Mouse (Mus musculus): ENCODE measurements around the gene Gm21818. TPM values are rescaled to one million over a fixed set of nuclear protein-coding genes. Genes with fewer than 3 reads are reported as not detected.
"Not testable (repeated sequence)": the region's sequence is repeated elsewhere in the genome, so short reads cannot be mapped to it uniquely, and the experiment has no call there.

Gene Gm21818
- not detected in 2 replicates for polyA plus RNA-seq (2014; fragmentation: Nextera tagmentation; extraction: Ambion mirVana)

DNA sequence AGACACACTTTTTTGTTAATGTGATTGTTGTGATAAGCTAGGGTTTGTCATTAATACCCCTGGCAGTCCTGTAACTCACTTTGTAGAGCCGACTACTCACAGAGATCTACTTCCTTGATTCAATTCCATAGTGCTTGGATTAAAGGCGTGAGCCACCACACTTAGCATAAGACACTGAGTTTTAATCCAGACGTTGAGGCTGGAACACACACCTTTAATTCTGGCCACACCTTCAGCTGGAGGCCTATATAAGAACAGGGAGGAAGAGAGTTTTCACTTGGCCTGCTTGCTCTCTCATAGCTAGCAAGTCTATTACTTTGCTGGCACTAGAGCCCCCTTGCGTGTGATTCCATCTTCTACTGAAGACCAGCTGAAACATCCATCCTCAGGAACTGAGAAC lies at the start of gene Gm21818:
Gene Gm21818 (plus strand): TSS at position 301 of the 400 bp plus-strand sequence.
- ATAC-seq (ENCODE audit: insufficient read depth, low FRiP score, low TSS enrichment) = not testable (repeated sequence)
- WGBS = 79% methylated on average over 4 of the region's 4 CpGs

DNA sequence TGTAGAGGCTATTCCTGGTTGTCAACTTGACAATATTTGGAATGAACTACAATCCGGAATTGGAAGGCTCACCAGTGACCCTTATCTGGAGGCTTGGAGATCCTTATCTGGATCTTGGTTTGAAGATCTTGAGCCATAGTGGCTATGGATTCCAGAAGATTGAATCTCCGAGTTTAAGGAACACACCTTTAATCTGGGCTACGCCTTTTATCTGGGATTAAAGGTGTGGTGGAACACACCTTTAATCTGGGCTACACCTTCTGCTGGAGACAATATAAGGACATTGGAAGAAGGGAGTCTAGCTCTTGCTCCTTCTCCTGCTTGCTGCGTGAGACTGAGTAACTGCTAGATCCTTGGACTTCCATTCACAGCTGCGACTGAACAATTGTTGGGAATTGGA lies 32.3 kb upstream of the Gm21818 start, which contains the start of gene Gm20767:
Gene Gm20767 (plus strand): TSS at position 301 of the 400 bp plus-strand sequence.
- H3K9ac ChIP-seq (ENCODE audit: low read length); DNase-seq (ENCODE audit: low spot score); H3K4me3 ChIP-seq (ENCODE audit: low read depth, low read length); H3K27me3 ChIP-seq (ENCODE audit: control insufficient read depth, insufficient read depth, low read length); H3K4me1 ChIP-seq (ENCODE audit: control insufficient read depth, insufficient read depth, low read length); ATAC-seq (ENCODE audit: insufficient read depth, low FRiP score, low TSS enrichment); H3K9me3 ChIP-seq (ENCODE audit: control insufficient read depth, low read length); H3K4me2 ChIP-seq (ENCODE audit: low read depth); H3K36me3 ChIP-seq (ENCODE audit: control insufficient read depth, insufficient read depth, low read length); H3K27ac ChIP-seq (ENCODE audit: low read depth, low read length): not testable (repeated sequence)
- 83% methylated on average over 1 of the region's 5 CpGs for WGBS

More for the DNA sequence above, at the start of gene Gm21818:
- H3K9me3 ChIP-seq (ENCODE audit: control insufficient read depth, low read length); H3K27me3 ChIP-seq (ENCODE audit: control insufficient read depth, insufficient read depth, low read length); H3K36me3 ChIP-seq (ENCODE audit: control insufficient read depth, insufficient read depth, low read length); H3K9ac ChIP-seq (ENCODE audit: low read length); DNase-seq (ENCODE audit: low spot score); H3K4me2 ChIP-seq (ENCODE audit: low read depth); H3K4me3 ChIP-seq (ENCODE audit: low read depth, low read length); H3K4me1 ChIP-seq (ENCODE audit: control insufficient read depth, insufficient read depth, low read length); H3K27ac ChIP-seq (ENCODE audit: low read depth, low read length): not testable (repeated sequence)

DNA sequence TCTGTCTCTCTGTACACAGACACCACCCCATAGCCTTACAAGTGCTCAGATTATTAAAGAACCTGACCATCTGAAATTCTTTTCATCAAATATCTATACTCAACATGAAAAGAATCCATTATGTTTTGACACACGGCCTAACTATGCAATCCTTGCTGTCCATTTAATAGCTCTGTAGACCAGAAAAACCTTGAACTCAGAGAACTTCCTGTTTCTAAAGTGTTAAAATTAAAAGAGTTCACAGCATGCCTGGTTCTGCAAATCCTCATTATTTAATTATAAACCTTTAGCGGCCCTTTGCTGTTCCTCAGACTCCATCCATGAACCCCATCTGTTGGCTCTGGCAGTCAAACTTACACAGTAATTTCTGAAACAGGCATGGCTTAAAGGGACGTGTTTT lies 29.9 kb upstream of the Gm21818 start:
- not testable (repeated sequence) for H3K4me1 ChIP-seq (ENCODE audit: control insufficient read depth, insufficient read depth, low read length); H3K9me3 ChIP-seq (ENCODE audit: control insufficient read depth, low read length); H3K4me3 ChIP-seq (ENCODE audit: low read depth, low read length); H3K4me2 ChIP-seq (ENCODE audit: low read depth); H3K27me3 ChIP-seq (ENCODE audit: control insufficient read depth, insufficient read depth, low read length); H3K9ac ChIP-seq (ENCODE audit: low read length); ATAC-seq (ENCODE audit: insufficient read depth, low FRiP score, low TSS enrichment); H3K27ac ChIP-seq (ENCODE audit: low read depth, low read length); DNase-seq (ENCODE audit: low spot score); H3K36me3 ChIP-seq (ENCODE audit: control insufficient read depth, insufficient read depth, low read length)
- WGBS = 82% methylated on average over 2 of the region's 3 CpGs

DNA sequence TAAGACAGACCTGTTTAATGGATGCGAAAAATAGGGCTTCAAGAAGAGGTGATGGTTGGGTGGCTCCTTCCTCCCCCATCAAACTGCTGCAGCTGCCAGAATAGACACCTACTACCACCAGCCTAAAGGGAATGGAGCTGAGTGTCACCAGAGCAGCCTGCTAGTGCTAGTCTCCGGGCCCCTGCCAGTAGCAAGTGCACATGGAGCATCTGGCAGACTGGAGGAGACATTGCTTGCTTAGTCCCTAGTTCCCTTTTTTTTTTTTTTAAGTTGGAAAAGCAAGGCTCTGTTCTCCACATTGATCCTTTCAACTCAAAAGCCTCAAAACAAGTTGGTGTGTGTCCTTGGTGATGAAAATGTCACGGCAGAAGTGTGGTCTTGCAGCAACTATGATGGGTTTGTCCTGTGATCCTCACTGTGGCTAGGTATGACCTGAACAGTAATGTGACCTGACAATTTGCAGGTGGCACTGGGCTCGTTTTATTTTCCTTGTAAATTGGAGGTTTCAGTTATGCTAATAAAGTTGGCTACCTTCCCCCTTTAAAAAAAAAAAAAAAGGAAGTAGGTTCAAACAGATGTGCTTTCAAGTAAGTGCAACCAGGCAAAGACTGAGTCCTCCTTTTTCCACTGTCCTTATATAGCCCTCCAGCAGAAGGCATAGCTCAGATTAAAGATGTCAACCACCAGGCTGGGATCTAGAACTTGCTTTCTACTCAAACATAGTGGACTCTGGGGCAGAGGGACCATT lies 22.4 kb upstream of the Gm21818 start:
- WGBS = 70% methylated on average over 3 of the region's 4 CpGs

DNA sequence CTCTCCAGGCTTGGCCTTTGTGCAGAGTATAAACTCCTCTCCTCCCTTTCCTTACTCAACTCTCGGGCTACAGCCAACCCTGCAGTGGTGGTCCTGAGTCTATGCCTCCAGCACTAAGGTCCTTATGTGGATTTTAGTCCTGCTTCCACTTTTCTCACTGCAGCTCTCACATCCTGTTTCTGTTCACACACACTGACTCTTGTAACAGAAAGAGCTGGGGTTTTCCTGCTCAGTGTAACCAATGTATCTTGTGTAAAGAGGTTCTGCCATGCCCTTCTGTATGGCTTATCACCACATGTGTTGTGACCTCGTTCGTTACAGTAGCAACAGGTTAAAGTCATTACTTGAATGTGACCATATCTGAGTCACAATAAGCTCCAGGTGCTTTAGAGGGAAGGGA lies 21.6 kb upstream of the Gm21818 start:
- not testable (repeated sequence) for H3K36me3 ChIP-seq (ENCODE audit: control insufficient read depth, insufficient read depth, low read length); H3K9me3 ChIP-seq (ENCODE audit: control insufficient read depth, low read length); DNase-seq (ENCODE audit: low spot score); H3K9ac ChIP-seq (ENCODE audit: low read length); H3K27me3 ChIP-seq (ENCODE audit: control insufficient read depth, insufficient read depth, low read length); H3K4me3 ChIP-seq (ENCODE audit: low read depth, low read length); H3K4me2 ChIP-seq (ENCODE audit: low read depth); H3K4me1 ChIP-seq (ENCODE audit: control insufficient read depth, insufficient read depth, low read length); ATAC-seq (ENCODE audit: insufficient read depth, low FRiP score, low TSS enrichment); H3K27ac ChIP-seq (ENCODE audit: low read depth, low read length)
- 72% methylated on average over 3 of the region's 3 CpGs for WGBS

More for the DNA sequence above, 22.4 kb upstream of the Gm21818 start:
- H3K9ac ChIP-seq (ENCODE audit: low read length); H3K4me3 ChIP-seq (ENCODE audit: low read depth, low read length); H3K36me3 ChIP-seq (ENCODE audit: control insufficient read depth, insufficient read depth, low read length); H3K9me3 ChIP-seq (ENCODE audit: control insufficient read depth, low read length); H3K27me3 ChIP-seq (ENCODE audit: control insufficient read depth, insufficient read depth, low read length); H3K27ac ChIP-seq (ENCODE audit: low read depth, low read length); H3K4me2 ChIP-seq (ENCODE audit: low read depth); H3K4me1 ChIP-seq (ENCODE audit: control insufficient read depth, insufficient read depth, low read length); DNase-seq (ENCODE audit: low spot score); ATAC-seq (ENCODE audit: insufficient read depth, low FRiP score, low TSS enrichment): not testable (repeated sequence)

DNA sequence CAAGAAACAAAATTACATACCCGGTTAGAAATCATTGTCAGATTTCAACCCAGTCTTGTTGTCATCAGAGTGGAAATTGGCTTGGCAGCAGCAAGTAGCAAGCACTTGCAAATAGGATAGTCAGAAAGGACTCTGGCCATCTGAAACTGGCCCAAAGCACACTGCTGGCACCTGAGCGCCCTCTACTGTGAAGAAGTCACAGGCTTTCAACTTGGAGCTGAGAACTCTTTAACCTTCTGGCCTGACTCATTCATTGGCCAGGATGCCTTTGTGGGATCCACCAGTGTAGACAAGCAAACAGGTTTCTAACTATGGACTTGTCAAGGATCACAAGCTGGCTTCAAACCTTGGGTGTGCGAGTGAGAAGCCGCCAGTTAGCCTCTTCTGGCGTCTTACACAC lies 3.9 kb upstream of the Gm21818 start:
- not testable (repeated sequence) for H3K36me3 ChIP-seq (ENCODE audit: control insufficient read depth, insufficient read depth, low read length); ATAC-seq (ENCODE audit: insufficient read depth, low FRiP score, low TSS enrichment); H3K4me1 ChIP-seq (ENCODE audit: control insufficient read depth, insufficient read depth, low read length); H3K9me3 ChIP-seq (ENCODE audit: control insufficient read depth, low read length); H3K27me3 ChIP-seq (ENCODE audit: control insufficient read depth, insufficient read depth, low read length); H3K27ac ChIP-seq (ENCODE audit: low read depth, low read length); H3K4me2 ChIP-seq (ENCODE audit: low read depth); H3K9ac ChIP-seq (ENCODE audit: low read length); DNase-seq (ENCODE audit: low spot score); H3K4me3 ChIP-seq (ENCODE audit: low read depth, low read length)
- 55% methylated on average over 5 of the region's 5 CpGs for WGBS

DNA sequence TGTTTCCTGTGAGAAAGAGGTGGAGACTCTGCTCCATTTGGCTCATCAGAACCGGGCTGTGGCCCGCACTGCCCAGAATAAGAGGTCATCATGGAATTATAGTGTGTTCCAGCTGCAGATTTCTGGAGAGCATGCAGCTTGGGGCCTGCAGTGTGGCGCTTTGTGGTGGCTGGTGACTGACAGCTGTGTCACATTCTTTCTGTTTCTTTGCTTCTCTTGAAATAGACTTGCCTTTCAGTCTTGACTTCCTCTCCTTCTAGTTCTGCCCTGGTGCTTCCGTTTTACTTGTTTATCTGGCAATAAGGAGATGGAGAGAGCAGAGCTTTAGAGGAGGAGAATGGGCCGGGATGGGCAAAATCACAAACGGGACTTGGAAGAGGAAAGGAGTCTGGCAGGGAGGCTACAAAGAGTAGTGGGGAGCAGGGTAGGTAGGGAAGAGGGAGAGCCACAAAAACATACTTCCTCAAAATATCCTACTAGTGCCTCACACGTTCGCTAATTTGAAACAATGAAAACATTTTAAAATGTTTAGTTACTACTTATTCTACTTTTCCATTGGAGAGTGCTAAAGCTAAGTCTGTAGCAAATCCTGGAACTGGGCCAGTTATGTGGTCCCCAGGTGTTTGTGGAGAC lies 24.1 kb downstream of the Gm21818 start:
- H3K36me3 ChIP-seq (ENCODE audit: control insufficient read depth, insufficient read depth, low read length); DNase-seq (ENCODE audit: low spot score); H3K27ac ChIP-seq (ENCODE audit: low read depth, low read length); H3K4me2 ChIP-seq (ENCODE audit: low read depth); H3K4me3 ChIP-seq (ENCODE audit: low read depth, low read length); ATAC-seq (ENCODE audit: insufficient read depth, low FRiP score, low TSS enrichment); H3K9me3 ChIP-seq (ENCODE audit: control insufficient read depth, low read length); H3K27me3 ChIP-seq (ENCODE audit: control insufficient read depth, insufficient read depth, low read length); H3K9ac ChIP-seq (ENCODE audit: low read length); H3K4me1 ChIP-seq (ENCODE audit: control insufficient read depth, insufficient read depth, low read length): not testable (repeated sequence)
- WGBS = 80% methylated on average over 6 of the region's 8 CpGs

DNA sequence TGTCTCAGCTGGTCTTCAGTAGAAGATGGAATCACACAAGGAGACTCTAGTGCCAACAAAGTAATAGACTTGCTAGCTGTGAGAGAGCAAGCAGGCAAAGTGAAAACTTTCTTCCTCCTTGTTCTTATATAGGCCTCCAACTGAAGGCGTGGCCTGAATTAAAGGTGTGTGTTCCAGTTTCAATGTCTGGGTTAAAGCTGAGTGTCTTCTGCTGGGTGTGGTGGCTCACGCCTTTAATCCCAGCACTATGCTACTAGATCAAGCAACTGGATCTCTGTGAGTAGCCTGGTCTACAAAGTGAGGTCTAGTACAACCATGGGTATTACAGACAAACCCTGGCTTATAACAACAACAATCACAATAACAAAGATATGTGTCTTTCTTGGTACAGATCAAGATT lies 43.6 kb downstream of the Gm21818 start, which contains the start of gene Gm21762:
Gene Gm21762 (minus strand): TSS at position 101 of the 400 bp plus-strand sequence.
- H3K4me3 ChIP-seq (ENCODE audit: low read depth, low read length); H3K36me3 ChIP-seq (ENCODE audit: control insufficient read depth, insufficient read depth, low read length); DNase-seq (ENCODE audit: low spot score); H3K27me3 ChIP-seq (ENCODE audit: control insufficient read depth, insufficient read depth, low read length); H3K27ac ChIP-seq (ENCODE audit: low read depth, low read length); ATAC-seq (ENCODE audit: insufficient read depth, low FRiP score, low TSS enrichment); H3K4me2 ChIP-seq (ENCODE audit: low read depth); H3K9me3 ChIP-seq (ENCODE audit: control insufficient read depth, low read length); H3K9ac ChIP-seq (ENCODE audit: low read length); H3K4me1 ChIP-seq (ENCODE audit: control insufficient read depth, insufficient read depth, low read length): not testable (repeated sequence)
- WGBS = no CpG with 5 or more reads among the region's 2 CpGs

DNA sequence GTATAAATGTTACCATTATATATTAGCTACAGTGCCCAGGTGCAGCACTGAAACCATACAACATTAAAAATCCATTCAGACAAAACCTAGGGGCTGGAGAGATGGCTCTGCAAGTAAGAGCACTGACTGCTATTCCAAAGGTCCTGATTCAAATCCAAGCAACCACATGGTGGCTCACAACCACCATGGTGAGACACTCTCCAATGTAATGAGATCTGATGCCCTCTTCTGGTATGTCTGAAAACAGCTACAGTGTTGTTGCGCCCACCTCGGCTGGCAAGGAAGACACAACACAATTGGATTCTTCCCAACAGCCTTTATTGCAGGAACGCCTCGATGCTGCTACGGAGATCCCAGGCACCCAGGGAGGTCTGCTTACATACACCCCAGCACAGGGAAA lies 48.7 kb downstream of the Gm21818 start:
- H3K9ac ChIP-seq (ENCODE audit: low read length) = not testable (repeated sequence)
- WGBS = 71% methylated on average over 5 of the region's 5 CpGs

More for the DNA sequence above, 48.7 kb downstream of the Gm21818 start:
- H3K27ac ChIP-seq (ENCODE audit: low read depth, low read length); H3K4me2 ChIP-seq (ENCODE audit: low read depth); DNase-seq (ENCODE audit: low spot score); H3K27me3 ChIP-seq (ENCODE audit: control insufficient read depth, insufficient read depth, low read length); H3K4me3 ChIP-seq (ENCODE audit: low read depth, low read length); ATAC-seq (ENCODE audit: insufficient read depth, low FRiP score, low TSS enrichment); H3K4me1 ChIP-seq (ENCODE audit: control insufficient read depth, insufficient read depth, low read length); H3K9me3 ChIP-seq (ENCODE audit: control insufficient read depth, low read length); H3K36me3 ChIP-seq (ENCODE audit: control insufficient read depth, insufficient read depth, low read length): not testable (repeated sequence)

Data from neural tube, embryonic 11.5 days (tissue).